Mouse (Mus musculus): ENCODE results near the gene Exosc2.
"Not testable (repeated sequence)": the region's sequence is repeated elsewhere in the genome, so short reads cannot be mapped to it uniquely, and the experiment has no call there.

Gene Exosc2

GRCm38 (mm10) chr2:31667332-31667731, 3.2 kb upstream of the Exosc2 start:
- DNase-seq (ENCODE audit: low spot score), result peak; percentile 44

- DNase-seq (ENCODE audit: low spot score), result no peak
These were observed 8.1 kb downstream of the Exosc2 start for GRCm38 (mm10) chr2:31678641-31679040.

DNA sequence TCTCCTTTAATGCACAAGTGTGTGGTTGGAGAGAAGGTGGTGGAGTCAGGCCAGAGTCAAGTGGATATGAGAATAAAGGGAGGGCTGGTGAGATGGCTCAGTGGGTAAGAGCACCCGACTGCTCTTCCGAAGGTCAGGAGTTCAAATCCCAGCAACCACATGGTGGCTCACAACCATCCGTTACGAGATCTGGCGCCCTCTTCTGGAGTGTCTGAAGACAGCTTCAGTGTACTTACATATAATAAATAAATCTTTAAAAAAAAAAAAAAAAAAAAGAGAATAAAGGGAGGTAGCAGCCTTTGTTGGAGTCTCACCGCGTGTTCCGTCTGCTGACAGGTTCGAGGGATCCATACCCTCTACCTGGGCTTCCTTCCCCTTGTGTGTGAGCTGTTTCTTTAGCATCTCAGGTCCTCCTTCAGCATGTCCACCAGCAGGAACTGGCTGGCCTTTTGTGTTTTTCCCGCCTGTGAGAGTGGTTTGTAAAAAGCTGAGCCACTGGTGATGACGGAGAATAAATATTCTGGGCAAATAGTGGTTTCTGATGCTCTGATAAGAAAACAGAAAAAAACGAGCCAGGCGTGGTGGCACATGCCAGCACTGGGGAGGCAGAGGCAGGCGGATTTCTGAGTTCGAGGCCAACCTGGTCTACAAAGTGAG, 10.7 kb downstream of the Exosc2 start:
- not testable (repeated sequence) for DNase-seq (ENCODE audit: low spot score)

DNA sequence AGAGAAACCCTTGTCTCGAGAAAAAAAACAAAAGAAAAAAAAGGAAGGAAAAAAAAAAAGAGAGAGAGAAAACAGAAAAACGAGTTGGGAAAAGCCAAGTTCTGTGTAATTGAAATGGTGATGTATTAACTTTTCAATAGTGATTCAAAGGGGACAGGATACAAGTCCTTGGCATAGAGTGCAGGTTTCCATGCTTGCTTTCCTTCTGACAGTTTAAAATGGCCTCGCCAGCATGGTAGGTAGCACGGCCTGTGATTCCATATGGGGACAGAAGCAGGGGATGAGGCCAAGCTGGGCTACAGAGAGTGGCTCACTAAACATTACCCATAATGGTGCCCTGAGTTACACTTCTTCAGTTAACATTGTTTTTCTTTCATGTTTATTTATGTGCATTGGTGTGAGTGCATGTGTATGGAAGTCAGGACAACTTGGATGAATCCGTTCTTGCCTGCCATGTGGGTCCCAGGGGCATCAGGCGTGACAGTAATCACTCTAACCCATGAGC, 11.3 kb downstream of the Exosc2 start:
- no peak for DNase-seq (ENCODE audit: low spot score)

DNA sequence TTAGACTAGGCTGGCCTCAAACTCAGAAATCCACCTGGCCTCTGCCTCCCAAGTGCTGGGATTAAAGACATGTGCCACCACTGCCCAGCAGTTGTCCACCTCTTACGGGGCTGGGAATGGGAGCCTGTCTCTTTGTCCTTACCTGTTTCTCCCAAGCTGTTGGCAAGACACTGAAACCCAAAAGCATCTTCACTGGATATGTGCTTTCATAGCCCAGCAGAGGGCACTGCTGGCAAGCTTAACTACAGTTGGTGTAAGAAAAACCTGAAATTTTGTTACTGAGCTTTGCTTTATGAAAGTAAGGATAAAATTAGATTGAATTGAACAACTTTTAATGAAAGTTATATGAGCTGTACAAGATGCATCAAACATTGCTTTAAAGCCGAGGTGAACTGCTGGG, 13.2 kb downstream of the Exosc2 start:
- peak; percentile 86 for DNase-seq (ENCODE audit: low spot score)

DNA sequence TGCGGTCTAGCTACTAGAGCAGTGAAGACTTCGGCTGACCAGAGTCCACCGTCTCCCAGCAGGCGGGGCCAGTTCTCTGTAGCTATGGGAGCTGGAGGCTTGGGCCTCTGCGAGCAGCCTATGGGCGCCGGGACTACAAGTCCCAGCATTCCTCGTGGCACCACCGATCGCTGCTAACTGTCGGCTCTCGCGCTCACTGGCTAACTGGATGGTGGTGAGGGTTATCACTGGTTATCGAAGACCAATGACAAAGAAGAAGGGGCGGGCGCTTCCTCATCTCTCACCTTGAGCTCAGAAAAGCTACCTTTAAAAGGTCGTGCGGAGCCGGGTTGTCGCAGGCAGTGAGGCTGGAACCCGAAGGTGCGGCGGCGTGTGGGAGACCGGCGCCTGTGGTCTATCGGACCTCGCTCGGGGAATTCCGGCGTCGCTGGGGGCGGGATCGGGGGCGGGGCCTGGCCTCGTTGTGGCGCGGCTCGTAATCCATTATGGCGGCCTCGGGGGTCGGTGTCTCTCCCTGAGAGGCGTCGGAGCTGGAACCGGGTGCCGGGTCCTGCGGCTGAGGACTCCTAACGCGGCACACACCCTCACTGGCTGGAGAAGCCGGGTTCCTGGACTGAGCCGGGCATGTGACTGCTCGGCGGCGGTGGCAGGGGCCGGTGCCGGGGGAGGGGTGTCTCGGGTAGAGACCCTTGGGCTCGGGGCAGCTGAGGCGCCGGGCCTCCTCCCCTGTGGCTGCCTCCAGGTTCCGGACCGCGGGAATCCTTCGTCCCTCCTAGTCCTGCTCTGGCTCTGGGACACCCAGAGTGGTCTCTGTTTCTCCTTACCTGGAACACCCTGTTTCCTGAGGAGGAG, 17.8 kb downstream of the Exosc2 start, which contains the start of gene Abl1:
Abl1 (plus strand) TSS at position 303 of the 852 bp plus-strand sequence.
- peak; percentile 98 for DNase-seq (ENCODE audit: low spot score)

- DNase-seq (ENCODE audit: low spot score), result peak; percentile 63
These were observed 18.5 kb downstream of the Exosc2 start for GRCm38 (mm10) chr2:31689045-31689444.

DNA sequence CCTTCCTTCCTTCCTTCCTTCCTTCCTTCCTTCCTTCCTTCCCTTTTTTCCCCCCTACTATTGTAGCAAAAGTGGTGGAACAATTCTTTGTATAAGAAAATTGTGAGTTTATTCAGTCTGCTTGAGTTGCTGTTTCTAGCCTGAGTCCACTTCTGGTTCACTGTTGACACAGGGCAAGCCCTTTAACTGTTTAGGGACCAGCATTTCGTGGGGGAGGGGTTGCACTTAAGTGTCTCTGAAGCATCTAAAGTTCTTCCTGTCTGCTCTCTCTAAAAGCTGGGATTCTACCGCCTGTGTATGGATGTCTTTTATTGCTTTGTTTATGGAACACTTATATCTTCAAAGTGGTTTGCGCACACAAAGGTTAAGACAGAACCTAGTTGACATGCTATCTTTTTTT, 19.5 kb downstream of the Exosc2 start:
- peak; percentile 41 for DNase-seq (ENCODE audit: low spot score)

DNA sequence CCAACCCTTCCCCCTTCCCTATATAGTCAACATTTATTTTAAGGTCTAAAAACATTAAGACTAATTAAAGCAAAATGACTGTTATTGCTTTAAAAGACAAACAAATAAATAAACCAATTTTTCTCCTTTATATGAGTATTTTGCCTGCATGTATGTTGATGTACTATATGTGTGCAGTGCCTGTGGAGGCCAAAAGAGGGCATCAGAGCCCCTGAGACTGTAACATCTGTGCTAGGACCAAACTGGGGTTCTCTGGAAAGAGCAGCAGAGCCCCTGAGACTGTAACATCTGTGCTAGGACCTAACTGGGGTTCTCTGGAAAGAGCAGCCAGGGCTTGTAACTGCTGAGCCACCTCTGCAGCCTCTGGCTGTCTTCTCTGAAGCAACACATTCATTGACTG, 27.7 kb downstream of the Exosc2 start:
- DNase-seq (ENCODE audit: low spot score), result no peak

DNA sequence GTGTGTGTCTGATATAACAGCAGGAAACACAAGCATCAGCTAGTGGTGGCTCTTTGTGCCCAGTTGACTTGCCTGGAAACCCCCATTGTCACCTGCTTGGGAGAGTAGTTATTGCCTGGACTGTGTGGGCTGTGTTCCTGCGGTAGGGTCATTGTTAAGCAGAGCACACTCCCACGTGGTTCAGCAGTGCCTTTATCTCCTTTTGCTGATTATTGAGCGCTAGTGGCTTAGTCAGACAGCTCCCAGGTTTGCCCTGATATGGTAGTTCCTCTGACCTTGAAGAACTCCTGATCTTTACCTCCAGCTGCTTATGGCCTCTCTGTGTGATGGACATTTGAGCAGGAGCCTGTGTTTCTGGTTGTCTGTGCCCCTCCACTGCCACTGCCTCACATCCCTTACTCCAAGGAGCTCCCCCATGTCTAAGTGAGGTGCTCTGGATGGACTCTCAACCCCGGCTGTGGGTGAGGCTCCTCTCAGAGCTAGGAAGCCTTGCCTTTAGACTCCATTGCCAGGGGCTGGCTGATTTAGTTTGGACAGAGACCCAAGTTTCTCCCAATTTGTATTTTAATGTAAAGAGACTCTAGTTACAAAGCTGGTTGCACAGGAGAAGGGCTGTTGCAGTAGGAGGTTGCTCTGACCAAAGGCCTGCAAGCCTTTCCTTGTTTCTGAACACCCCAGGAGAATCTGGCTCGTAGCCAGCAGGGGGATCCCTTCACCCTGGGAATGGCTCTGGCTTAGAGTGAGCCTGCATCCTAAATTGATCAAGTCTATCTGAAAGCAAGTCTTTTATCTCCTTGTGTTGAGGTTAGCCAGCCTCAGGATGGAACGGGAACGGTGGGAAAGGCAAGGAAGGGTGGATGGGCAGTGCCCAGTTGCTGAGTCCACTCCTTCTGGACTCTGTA, 30.3 kb downstream of the Exosc2 start:
- DNase-seq (ENCODE audit: low spot score), result peak; percentile 31

DNA sequence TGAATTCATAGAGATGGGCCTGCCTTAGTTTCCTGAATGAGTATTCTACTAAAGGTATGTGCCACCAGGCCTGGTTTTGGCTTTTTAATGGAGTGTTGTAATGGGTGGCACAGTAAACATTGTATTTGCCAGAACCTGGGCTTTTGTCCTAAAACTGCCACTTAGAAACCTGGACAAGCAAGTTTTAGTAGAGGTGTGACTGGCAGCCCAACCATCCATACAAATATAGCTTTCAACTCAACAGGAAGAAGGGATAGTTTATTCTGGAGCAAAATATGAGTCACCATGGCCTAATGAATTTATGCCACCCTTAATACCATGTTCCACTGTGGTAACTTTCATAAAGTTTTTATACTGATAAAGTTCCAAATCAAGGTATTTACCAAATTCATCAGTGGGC, 32.7 kb downstream of the Exosc2 start:
- no peak for DNase-seq (ENCODE audit: low spot score)

DNA sequence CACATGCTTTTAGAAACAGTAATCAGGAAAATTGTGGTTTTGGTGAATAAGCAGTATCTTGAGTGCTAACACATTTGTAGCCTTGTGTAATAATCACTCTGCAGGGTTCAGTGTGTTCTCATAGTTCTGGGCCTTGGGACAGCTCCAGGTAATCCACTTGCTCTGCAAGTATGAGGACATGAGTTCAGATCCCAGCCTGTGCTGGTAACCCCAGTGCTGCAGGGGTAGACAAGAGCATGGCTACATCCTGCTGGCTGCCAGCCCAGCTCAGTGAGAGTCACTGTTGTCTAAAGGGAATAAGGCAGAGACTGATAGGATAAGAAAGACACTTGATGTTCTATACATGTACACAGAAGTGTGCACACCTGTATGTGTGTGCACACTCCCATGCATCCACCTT, 35.4 kb downstream of the Exosc2 start:
- DNase-seq (ENCODE audit: low spot score), result peak; percentile 54

GRCm38 (mm10) chr2:31706531-31706930, 36.0 kb downstream of the Exosc2 start:
- no peak for DNase-seq (ENCODE audit: low spot score)

- no peak for DNase-seq (ENCODE audit: low spot score)
These were observed 42.2 kb downstream of the Exosc2 start for GRCm38 (mm10) chr2:31712716-31713115.

DNA sequence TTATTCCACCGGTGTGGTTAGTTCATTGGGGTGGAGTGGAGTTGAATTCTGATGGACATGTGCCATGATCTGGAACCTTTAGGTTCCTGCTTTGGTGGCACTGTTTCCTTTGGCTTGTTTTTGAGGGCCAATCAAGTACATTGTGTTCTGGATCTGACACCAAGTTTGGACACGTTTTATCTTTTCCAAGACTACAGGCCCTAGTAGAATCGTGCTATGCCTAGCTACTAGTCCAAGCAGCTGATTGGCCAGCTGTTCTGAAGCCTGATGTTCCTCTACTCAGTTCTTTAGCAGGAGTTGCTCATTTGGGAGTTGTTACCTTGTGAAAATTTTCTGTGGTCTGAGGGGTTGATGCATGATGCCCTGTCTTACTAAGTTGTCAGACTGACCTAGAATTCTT, 43.3 kb downstream of the Exosc2 start:
- no peak for DNase-seq (ENCODE audit: low spot score)

GRCm38 (mm10) chr2:31714780-31715179, 44.3 kb downstream of the Exosc2 start:
- no peak for DNase-seq (ENCODE audit: low spot score)

DNA sequence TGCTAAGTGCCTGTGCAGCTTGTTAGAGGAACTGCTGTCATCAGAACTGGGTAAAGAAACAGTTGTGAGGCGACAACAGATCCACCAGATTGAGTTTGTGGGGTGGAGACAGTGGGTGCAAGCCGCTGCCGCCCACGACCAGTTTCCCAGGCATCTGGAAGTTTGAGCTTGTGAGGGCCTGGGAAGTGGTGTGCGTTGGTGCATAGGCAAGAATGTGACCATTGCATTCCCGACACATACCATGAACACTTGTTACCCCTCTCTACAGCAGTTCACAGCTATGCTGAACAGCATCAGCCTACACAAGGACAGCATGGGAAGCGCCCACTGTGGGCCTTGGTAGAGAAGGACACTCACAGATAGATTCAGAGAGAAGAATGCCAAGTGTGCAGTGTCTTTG, 45.5 kb downstream of the Exosc2 start:
- no peak for DNase-seq (ENCODE audit: low spot score)

DNA sequence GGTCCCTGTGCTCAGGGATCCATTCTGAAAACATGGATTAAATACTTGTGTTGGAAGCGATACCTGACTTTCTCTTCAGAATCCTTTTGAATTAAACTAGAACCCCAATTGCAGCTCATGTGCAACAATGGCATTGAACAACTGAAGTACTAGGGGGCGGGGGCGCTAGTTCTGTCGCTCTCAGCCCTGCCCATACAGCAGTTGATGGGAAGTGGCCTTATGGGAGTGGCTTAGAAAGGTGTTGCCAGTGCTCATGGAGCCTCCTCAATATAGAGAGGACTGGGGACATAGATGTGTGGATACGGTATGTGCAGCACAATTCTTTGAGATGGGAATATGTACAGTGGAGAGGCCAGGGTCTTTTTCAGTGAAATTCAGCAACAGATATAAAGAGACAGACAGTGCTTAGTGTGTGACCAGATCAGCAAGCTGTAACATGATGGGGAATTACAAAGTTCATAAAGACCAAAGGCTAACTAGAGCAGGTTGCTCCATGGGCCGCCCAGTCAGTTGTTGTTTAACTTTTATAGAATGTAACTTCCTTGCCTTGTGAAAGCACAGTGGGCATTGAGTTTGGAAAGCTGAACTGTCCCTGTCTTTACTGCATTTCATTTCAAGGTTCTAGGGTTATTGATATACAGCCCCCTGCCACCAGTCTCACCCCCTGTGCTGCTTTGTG, 48.8 kb downstream of the Exosc2 start:
- DNase-seq (ENCODE audit: low spot score), result no peak

DNA sequence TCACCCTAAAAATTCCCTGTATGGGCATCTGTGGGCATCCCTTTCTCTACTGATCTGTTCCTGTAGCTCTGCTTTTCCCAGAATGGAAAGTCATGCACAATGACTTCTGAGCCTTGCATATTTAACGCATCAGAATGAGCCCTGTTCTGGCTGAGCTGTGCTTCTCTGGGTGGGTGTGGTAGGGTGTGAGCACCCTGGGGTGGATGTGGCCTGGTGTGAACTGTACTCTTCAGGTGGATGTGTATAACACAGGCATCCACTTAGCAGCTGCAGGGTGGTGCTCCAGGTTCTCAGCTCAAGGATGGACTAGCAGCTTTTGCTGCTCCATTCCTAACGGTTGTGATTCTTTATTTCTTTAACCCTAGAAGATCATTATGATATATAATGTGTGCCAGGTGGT, 49.4 kb downstream of the Exosc2 start:
- no peak for DNase-seq (ENCODE audit: low spot score)

GRCm38 (mm10) chr2:31720783-31721182, 50.3 kb downstream of the Exosc2 start:
- no peak for DNase-seq (ENCODE audit: low spot score)

- no peak for DNase-seq (ENCODE audit: low spot score)
These were observed 54.4 kb downstream of the Exosc2 start for GRCm38 (mm10) chr2:31724730-31725490.

Measured in adipocyte (in vitro differentiated cells).